Mouse (Mus musculus): ENCODE results near the gene Farsb.

- TF ChIP-seq CTCF (conservative IDR thresholded peaks at IDR 0.05; ENCODE audit: low read length) (no peak), POU5F1 (IDR thresholded peaks at IDR 0.05; ENCODE audit: borderline replicate concordance, low read length) (no peak), NANOG (IDR thresholded peaks at IDR 0.05; ENCODE audit: borderline replicate concordance, low read length) (no peak)
Measured at GRCm38 (mm10) chr1:78387854-78388253, 100.8 kb downstream of the Farsb start.

Measured in E14TG2a.4 (cell line).